Mouse (Mus musculus) CH12.LX (cell line): ENCODE results near the gene Daxx. TPM values are rescaled to one million over a fixed set of nuclear protein-coding genes. Genes with fewer than 3 reads are reported as not detected.

ENCODE experiments used
- DNase-seq: peaks from one replicate; pipeline ENCODE4 v3.0.0-alpha.2; 2013; ENCODE audit errors: extremely low read depth
- H3K27ac ChIP-seq: 2 replicates; pipeline ENCODE4 v1.5.1; 2012; ENCODE audit warnings: low read depth, mild to moderate bottlenecking, control low read depth, moderate library complexity; ENCODE audit not compliant: insufficient read depth
- H3K27me3 ChIP-seq: replicated peaks from 2 replicates; pipeline ENCODE3; 2012; ENCODE audit warnings: inconsistent platforms
- H3K36me3 ChIP-seq, 2 experiments: replicated peaks in 1 of 2; 2 replicates each; pipeline versions ENCODE3 to v1.6.1; 2012; ENCODE audit warnings: inconsistent platforms in 1 of 2, low read length in 1 of 2, mild to moderate bottlenecking in 1 of 2, mixed read lengths in 1 of 2, moderate library complexity in 1 of 2; ENCODE audit not compliant: control insufficient read depth in 1 of 2, insufficient read depth in 1 of 2
- H3K4me1 ChIP-seq, 2 experiments: 2 replicates each; pipeline ENCODE4 v1.6.1; 2012; ENCODE audit warnings: inconsistent platforms in 1 of 2, moderate library complexity in 1 of 2; ENCODE audit not compliant: insufficient read depth in 2 of 2, control insufficient read depth in 1 of 2
- H3K4me2 ChIP-seq: 2 replicates; pipeline ENCODE4 v1.6.1; 2012; ENCODE audit warnings: low read depth, mild to moderate bottlenecking, control low read depth; ENCODE audit not compliant: poor library complexity, insufficient read depth, severe bottlenecking
- H3K4me3 ChIP-seq, 3 experiments: fragments of 150-350 bp in 1 of 3; sonication (generic) in 1 of 3; replicated peaks in 1 of 3; 2 replicates each; pipeline versions ENCODE3 to v1.5.1; 2011 to 2012; ENCODE audit warnings: low read depth in 2 of 3, low read length in 2 of 3, mild to moderate bottlenecking in 2 of 3, moderate library complexity in 2 of 3, control low read depth in 1 of 3, improper control_type of control experiment in 1 of 3, inconsistent platforms in 1 of 3, mixed read lengths in 1 of 3; ENCODE audit not compliant: poor library complexity in 1 of 3
- H3K79me2 ChIP-seq: replicated peaks from 2 replicates; pipeline ENCODE4 v1.6.1; 2012; ENCODE audit warnings: mild to moderate bottlenecking, moderate library complexity; ENCODE audit not compliant: control insufficient read depth, poor library complexity, insufficient read depth, severe bottlenecking; ENCODE audit errors: extremely low read depth
- H3K9ac ChIP-seq: 2 replicates; pipeline ENCODE4 v1.6.1; 2012; ENCODE audit warnings: low read depth, mild to moderate bottlenecking, control low read depth, moderate library complexity; ENCODE audit not compliant: insufficient read depth
- H3K9me3 ChIP-seq: replicated peaks from 2 replicates; pipeline ENCODE3; 2012; ENCODE audit warnings: low read length, inconsistent platforms, mixed read lengths
- CHD1 ChIP-seq: IDR thresholded peaks from 2 replicates; pipeline ENCODE4 v1.6.1; 2012; ENCODE audit warnings: low read depth, low read length, improper control_type of control experiment, inconsistent platforms
- EP300 ChIP-seq: IDR thresholded peaks from 2 replicates; pipeline ENCODE4 v1.6.1; 2011; ENCODE audit warnings: low read length, improper control_type of control experiment
- MEF2A ChIP-seq: IDR thresholded peaks from 2 replicates; pipeline ENCODE4 v1.6.1; 2014; ENCODE audit warnings: low read depth, mild to moderate bottlenecking, inconsistent platforms, low read length, improper control_type of control experiment, borderline replicate concordance
- POLR2A ChIP-seq: IDR thresholded peaks from 2 replicates; pipeline ENCODE4 v1.6.1; 2011; ENCODE audit warnings: low read depth, mild to moderate bottlenecking, improper control_type of control experiment, low read length
- POLR2AphosphoS2 ChIP-seq: IDR thresholded peaks from 2 replicates; pipeline ENCODE4 v1.6.1; 2011; ENCODE audit warnings: low read depth, low read length, improper control_type of control experiment
- RAD21 ChIP-seq: IDR thresholded peaks from 2 replicates; pipeline ENCODE4 v1.6.1; 2011; ENCODE audit warnings: low read depth, mild to moderate bottlenecking, low read length, improper control_type of control experiment, moderate library complexity
- USF2 ChIP-seq: conservative IDR thresholded peaks from 2 replicates; pipeline ENCODE4 v1.6.1; 2011; ENCODE audit warnings: low read depth, low read length, improper control_type of control experiment
- ZC3H11A ChIP-seq: IDR thresholded peaks from 2 replicates; pipeline ENCODE4 v1.6.1; 2012; ENCODE audit warnings: low read depth, mild to moderate bottlenecking, inconsistent platforms, low read length, improper control_type of control experiment
- ZNF384 ChIP-seq: IDR thresholded peaks from 2 replicates; pipeline ENCODE4 v1.6.1; 2012; ENCODE audit warnings: low read depth, low read length, improper control_type of control experiment, inconsistent platforms
- dilution Hi-C: fragments of 300-500 bp; cut with MboI; formaldehyde crosslinking; loops from 2 replicates; pipeline ENCODE4 v1.14.3; 2020; ENCODE audit warnings: low sequenced_read_pairs; ENCODE audit not compliant: extremely low pct_unique_long_range_greater_than_20kb, extremely low pct_ligation_motif_present
- in situ Hi-C: fragments of 300-500 bp; cut with MboI; formaldehyde crosslinking; loops from 3 replicates; pipeline ENCODE4 v1.14.3; 2019; ENCODE audit warnings: low sequenced_read_pairs, low pct_ligation_motif_present, low pct_unique_long_range_greater_than_20kb, mixed read lengths
- polyA plus RNA-seq: library from polyadenylated mRNA; unstranded; fragments of >175 nt; gene quantifications from 2 replicates; pipeline ENCODE4 v1.2.1, GENCODE M21; 2012; ENCODE audit warnings: low read depth; ENCODE audit not compliant: insufficient read length
- total RNA-seq, 2 experiments: library from RNA; depleted of rRNA; stranded (reverse); fragments of 300-350 nt in 1 of 2; fragments of >200 nt in 1 of 2; gene quantifications; 2 replicates each; pipeline ENCODE4 v1.2.3; 2012 to 2014

The Daxx gene
- total and polyA plus RNA-seq, 3 experiments: 32.3 to 53.0 (median 33.8) TPM

GRCm38 (mm10) chr17:33952879-33953278 lies 43.7 kb downstream of the Daxx start:
- no peak for DNase-seq

GRCm38 (mm10) chr17:33953310-33953709 lies 44.1 kb downstream of the Daxx start:
- Histone ChIP-seq H3K36me3 (peaks cover 56 to 67% of the 10 kb centered on the region in 2 experiments), H3K27ac (no peak overlapping the region), H3K27me3 (no peaks in the 10 kb centered on the region), H3K4me3 (peak overlapping the region; percentile 13 to 91 (median 22)), H3K4me1 (peaks cover 10 to 34% of the 10 kb centered on the region in 2 experiments), H3K9ac (peak overlapping the region; percentile 37; the same call in 1 of the 2 replicates), H3K9me3 (no peaks in the 10 kb centered on the region), H3K4me2 (peak overlapping the region; percentile 52; the same call in 1 of the 2 replicates), H3K79me2 (peaks cover 29% of the 10 kb centered on the region)
- DNase-seq: no peak
- TF ChIP-seq RAD21 (no peak), POLR2AphosphoS2 (peak; percentile 31; the same call in 1 of the 2 replicates)
- dilution Hi-C loops: no loop called here
- in situ Hi-C loops: no loop called here

More at GRCm38 (mm10) chr17:33952879-33953278, 43.7 kb downstream of the Daxx start:
- no peak overlapping the region for H3K27ac ChIP-seq
- dilution Hi-C loops (no loop called here), in situ Hi-C loops (no loop called here)
- peak overlapping the region; percentile 50; the same call in 1 of the 2 replicates for H3K4me2 ChIP-seq
- H3K9ac ChIP-seq: peak overlapping the region; percentile 37; the same call in 1 of the 2 replicates
- peaks cover 29% of the 10 kb centered on the region for H3K79me2 ChIP-seq
- H3K4me3 ChIP-seq: peak overlapping the region in 1 of 3 experiments; percentile 91
- peaks cover 59 to 67% of the 10 kb centered on the region in 2 experiments for H3K36me3 ChIP-seq
- H3K9me3 ChIP-seq: no peaks in the 10 kb centered on the region
- H3K27me3 ChIP-seq: no peaks in the 10 kb centered on the region
- TF ChIP-seq ZNF384 (no peak), POLR2A (peak; percentile 18), USF2 (no peak), POLR2AphosphoS2 (peak; percentile 47; the same call in 1 of the 2 replicates), CHD1 (no peak), ZC3H11A (no peak), MEF2A (no peak)
- H3K4me1 ChIP-seq: peaks cover 8 to 30% of the 10 kb centered on the region in 2 experiments

- Histone ChIP-seq H3K4me1 (peaks cover 10 to 41% of the 10 kb centered on the region in 2 experiments), H3K27ac (peak overlapping the region; percentile 26; the same call in 1 of the 2 replicates), H3K9me3 (no peaks in the 10 kb centered on the region), H3K4me3 (peak overlapping the region; percentile 61 to 96 (median 91)), H3K79me2 (peaks cover 29% of the 10 kb centered on the region), H3K36me3 (peaks cover 54 to 67% of the 10 kb centered on the region in 2 experiments), H3K27me3 (no peaks in the 10 kb centered on the region), H3K9ac (peak overlapping the region; percentile 53), H3K4me2 (peak overlapping the region; percentile 63)
- dilution Hi-C loops (no loop called here), in situ Hi-C loops (no loop called here)
- no peak for DNase-seq
- TF ChIP-seq EP300 (no peak), POLR2A (peak; percentile 2; the same call in 1 of the 2 replicates)
These were observed 44.8 kb downstream of the Daxx start for GRCm38 (mm10) chr17:33953961-33954565.
